Mouse (Mus musculus) telencephalon, adult 2 months (tissue): ENCODE measurements around the gene Cpxm1.

Experiments used
- DNase-seq: peaks from one replicate; pipeline ENCODE4 v3.0.0-alpha.2; 2011; ENCODE audit warnings: low read depth, low spot score

Gene Cpxm1

GRCm38 (mm10) chr2:130397186-130397985 is at the start of gene Cpxm1:
Gene Cpxm1, minus strand, starts transcription at chr2:130397574.
- no peak for DNase-seq

DNA sequence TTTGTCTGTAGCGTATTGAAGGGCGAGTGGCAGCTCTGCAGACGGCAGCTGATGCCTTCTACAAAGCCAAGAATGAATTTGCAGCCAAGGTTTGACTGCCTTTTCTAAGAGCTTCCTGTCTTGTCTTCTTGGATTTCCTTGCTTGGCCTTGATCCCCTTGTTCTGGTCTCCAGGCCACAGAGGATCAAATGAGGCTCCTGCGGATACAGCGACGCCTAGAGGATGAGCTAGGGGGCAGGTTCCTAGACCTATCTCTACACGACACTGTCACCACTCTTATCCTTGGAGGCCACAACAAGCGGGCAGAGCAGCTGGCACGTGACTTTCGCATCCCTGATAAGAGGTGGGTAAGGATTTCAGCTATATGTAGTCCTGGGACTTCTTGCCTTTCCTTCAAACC is 44.8 kb upstream of the Cpxm1 start:
- DNase-seq, result no peak

- DNase-seq, result no peak
Observed at GRCm38 (mm10) chr2:130439840-130440480, 42.6 kb upstream of the Cpxm1 start.

GRCm38 (mm10) chr2:130438861-130439260 is 41.5 kb upstream of the Cpxm1 start:
- no peak for DNase-seq

DNA sequence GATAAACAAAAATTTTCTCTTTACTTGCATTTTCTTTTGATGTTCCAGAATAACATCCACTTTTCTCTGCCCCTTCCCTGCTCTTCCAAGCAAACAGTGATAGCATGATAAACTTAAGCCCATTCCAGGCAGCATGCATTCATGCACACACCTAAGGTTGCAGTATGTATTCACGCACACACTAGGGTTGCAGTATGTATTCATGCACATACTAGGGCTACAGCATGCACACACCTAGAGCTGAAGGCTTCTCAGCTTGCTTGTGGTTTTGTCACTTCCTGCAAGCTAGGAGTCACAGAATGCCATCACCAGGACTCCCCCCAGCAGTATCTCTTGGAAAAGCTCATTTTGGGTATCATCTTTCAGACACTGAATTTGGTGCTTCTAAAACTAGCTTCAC is 39.4 kb upstream of the Cpxm1 start:
- DNase-seq, result no peak

- no peak for DNase-seq
Observed at GRCm38 (mm10) chr2:130433152-130433551, 35.8 kb upstream of the Cpxm1 start.

DNA sequence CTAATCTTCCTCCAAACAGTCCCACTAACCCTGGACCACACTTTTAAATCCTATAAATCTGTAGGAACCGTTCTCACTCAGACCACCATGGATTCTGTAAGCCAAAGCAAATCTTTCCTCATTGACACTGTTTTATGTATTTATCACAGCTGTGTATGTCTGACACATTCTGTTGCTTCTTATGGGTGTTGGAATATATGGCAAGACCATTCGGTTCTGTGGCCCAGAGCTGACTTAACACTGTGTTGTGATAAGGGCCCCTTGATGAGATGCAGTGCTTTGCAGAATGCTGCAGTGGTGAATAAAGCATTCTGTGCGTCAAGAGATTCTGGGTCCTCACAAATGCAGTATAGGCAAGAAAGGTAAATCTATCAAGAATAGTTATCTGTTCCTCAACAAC is 34.8 kb upstream of the Cpxm1 start:
- DNase-seq, result no peak

GRCm38 (mm10) chr2:130430484-130430883 is 33.1 kb upstream of the Cpxm1 start:
- no peak for DNase-seq

DNA sequence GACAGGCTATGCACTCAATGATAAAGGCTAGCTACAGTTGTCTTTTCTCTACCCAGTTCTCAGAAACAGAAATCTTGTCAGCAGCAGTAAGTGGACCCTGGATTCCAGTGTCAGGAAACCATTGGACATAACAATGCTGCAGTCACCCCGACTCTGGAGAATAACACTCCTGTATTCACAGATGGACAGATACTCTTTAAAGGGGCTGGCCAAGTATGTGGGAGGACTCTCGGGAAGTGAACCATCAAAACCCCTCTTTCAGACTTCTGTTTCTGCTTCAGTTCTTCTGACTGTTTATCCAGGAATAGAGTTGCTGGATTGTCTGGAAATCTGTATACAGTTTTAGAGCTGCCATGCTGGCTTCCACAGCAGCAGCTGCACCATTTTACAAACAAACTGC is 32.5 kb upstream of the Cpxm1 start:
- DNase-seq, result no peak

- peak; percentile 27 for DNase-seq
Observed at GRCm38 (mm10) chr2:130425112-130425511, 27.7 kb upstream of the Cpxm1 start.

- DNase-seq, result peak; percentile 93
Observed at GRCm38 (mm10) chr2:130424126-130424853, 26.9 kb upstream of the Cpxm1 start, which contains the start of the genes Vps16 and Pced1a. Gene Vps16, plus strand, starts transcription at chr2:130424339. Gene Pced1a, minus strand, starts transcription at chr2:130424701.

DNA sequence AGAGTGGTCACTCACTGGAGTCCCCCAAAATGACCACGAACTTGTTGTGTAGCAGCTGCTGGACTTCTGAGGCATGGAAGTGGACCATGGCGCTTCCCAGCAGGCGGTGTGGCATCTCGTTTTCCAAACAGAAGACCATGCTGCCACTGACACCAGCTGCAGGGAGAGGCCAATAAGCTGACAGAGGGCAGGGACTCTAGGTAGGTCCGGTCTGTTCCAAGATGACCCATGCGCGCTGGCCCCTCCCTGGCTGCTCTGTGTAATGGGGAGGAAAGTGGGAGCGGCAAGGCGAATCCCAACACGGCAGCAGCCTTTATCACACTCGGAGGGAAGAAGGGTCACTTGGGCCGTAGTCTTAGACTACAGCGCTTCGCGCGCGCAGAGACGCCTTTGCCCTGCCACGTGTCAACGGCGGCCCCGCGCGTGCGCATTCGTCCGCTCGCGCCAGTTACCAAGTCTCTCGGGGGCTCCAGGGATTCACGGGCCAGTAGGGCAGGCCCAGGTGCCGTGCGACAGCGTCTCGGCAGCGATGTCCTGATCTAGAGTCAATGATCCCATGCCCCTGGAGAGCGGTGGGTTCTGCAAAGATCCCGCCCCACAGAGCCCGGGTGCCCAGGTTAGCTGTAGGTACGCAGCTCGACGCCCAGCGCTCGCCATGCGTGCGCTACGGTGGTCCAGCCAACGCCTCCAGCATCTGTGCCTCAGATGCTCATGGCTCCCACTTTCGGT is 26.2 kb upstream of the Cpxm1 start:
- peak; percentile 53 for DNase-seq

DNA sequence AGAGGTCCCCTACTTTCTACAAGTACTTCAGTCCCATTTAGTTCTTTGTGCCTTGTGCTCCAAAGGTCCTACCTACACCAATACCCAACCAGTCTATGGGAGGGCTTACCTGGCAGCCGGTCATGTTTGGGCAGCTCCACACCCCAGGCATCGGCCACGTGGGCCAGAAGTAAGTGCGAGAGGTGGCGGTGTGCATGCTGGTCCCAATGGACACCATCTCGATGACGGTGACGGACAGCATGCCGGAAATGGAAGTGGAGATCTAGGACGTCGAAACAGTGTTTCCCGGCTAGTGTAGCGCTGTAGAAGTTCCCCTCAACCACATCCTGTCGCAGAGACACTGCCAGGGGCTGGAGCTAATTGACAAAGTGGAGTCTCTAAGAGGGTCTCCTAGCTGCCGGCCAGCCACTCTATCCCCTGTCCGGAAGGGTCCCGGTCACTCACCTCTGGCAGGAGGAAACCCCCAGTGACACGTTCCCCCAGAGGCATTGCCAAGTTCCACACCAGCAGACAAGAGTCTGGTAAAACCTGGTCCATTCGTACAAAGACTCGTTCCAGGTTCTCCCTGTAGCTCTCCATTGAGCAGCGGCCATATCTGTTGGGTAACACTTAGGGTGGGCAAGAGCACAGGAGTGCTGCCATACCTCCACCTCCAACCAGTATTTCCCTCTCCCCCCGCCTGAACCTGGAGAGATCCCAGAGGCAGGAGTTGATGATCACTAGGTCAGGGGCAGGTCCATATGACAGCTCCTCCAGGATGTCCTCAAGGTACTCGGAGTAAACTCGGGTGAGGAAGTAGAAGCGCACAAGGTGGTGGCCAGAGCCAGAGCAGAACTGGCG is 24.6 kb upstream of the Cpxm1 start:
- no peak for DNase-seq

- no peak for DNase-seq
Observed at GRCm38 (mm10) chr2:130414094-130414856, 16.9 kb upstream of the Cpxm1 start.

DNA sequence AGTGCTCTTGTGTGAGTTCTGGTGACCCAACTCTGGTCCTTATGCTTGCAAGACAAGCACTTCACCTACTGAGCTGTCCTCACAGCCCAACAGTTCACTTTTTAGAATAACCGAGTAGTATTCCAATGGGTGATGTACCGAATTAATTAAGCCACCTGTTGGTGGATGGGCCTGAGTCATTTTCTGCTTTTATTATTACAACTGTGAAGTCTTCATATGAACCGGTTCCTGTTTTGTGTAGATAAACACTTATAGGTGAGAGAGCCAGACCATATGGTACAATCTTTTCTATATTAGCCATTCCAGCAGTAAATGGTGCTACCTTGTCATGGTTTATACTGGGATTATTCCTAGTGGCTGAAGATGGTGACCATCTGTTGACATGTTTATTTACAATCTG is 15.4 kb upstream of the Cpxm1 start:
- no peak for DNase-seq

DNA sequence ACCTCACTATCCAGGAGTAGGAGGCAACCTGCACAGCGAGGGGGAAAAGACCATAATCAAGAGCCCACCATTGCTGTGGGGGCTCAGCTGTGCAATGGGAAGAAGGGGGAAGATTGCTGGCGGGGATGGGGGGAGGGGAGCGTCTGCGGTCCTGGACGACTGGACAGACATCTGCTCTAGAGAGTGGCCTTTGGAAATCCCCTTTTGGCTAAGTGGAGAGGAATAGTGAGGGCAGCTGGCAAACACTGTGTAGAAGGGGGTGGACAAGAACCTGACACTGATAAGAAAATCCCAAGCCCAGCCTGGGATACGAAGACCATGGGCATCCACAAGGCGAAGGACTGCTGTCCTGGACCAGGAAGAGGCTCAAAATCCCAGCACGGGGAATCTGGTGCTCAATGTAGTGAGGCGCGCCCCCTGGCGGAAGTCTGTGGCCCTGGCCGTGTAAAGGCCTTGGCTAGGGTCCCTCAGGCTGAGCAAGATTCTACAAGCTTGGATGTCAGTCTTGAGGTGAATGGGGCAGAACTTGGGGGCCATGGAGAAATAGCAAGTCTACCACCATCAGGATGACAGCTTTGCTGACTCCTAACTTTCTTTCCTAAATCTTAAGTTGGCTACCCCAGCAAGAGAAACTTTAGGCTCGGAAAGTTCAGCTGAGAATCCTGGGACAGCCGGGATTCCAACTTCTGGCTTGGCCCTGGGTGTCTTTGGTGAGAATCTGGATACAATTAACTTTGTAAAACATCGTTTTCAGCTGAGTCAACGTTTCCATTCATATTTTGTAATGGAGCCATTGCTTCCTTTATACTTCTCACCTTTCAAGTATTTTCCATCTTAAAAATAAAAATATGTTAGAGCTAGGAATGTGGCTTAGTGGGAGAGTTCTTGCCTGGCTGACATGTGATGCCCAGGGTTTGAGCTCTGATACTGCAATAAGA is 14.5 kb upstream of the Cpxm1 start:
- DNase-seq, result peak; percentile 23

DNA sequence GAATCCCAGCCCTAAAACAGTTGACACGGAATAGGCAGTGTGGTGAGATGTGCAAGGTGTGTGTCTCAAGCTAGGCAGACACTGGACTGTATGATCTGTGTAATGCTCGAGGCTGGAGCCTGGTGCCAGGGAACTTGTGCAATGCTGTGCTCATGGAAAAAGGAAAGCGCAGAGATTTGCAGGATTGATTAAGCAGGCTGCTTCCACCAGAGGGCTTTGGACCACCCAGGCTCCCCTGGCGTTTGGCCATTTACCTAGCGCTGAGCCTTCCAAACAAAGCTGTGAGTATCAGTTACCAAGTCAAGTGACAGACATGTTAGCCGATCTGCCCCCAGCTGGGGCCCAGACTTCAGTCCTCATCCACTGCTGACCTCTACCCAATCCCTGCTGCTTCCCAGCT is 10.8 kb upstream of the Cpxm1 start:
- no peak for DNase-seq

- no peak for DNase-seq
Observed at GRCm38 (mm10) chr2:130406178-130406577, 8.8 kb upstream of the Cpxm1 start, which contains the start of gene Tmem239. Gene Tmem239, plus strand, starts transcription at chr2:130406478.

DNA sequence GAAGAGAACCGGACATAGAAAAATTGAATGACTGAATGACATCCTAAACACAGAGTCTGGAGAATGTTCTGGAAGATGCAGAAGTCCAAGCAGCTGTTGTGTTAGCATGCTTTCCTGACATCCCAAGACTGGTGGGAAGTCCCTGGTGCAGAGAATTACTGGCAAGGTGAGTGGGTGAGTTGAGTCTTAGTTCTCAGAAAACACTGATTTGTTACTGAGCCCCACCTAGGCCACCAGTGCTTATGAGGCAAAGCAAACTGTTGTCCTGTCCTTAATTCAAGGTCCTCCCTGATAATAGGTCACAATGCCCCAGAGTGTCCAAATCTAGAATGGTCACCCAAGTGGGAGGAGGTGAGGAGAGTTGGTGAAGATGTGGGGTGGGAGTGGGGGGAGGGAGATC is 7.6 kb upstream of the Cpxm1 start, which contains the start of the genes Gm28372 and 1700020A23Rik:
Gene Gm28372, plus strand, starts transcription at position 301 of the 400 bp plus-strand sequence.
Gene 1700020A23Rik, plus strand, starts transcription at position 321 of the 400 bp plus-strand sequence.
- no peak for DNase-seq
